Comparison of ENCODE assay signal across 12 mouse cellular contexts in the genomic region with DNA sequence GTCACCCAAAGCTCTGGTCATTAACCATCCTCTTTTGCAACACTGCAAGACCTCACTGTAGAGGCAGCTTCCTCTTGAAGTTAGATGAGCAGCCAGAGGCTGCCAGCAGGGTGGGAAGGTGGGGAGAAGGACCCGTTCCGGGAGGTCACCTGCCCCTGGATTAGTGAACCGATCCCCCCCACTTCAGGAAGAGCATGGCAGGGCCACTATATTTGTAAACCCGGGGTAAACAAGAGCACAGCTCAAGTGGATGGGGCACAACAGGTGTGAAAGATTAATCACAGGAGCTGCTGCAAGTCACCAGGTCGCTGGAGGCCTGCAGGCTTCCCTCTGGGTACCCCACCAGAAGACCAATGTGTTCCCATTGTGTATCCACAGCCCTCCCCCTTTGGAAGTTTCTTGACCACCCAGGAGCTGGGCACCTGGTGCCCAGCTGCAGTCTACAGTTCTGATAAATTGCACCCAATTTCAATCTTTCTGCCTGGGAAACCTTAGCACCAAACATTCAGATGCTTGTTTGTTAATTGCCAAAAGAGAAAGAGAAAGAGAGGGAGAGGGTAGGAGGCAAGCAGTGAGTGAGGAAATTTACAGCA. TPM values are rescaled to one million over a fixed set of nuclear protein-coding genes. Genes with fewer than 3 reads are reported as not detected.
DNase-seq lines count a peak whose midpoint lies in the region; ATAC-seq and TF ChIP-seq lines count a peak whose summit lies in the region.
"Had no signal": no experiment of that assay in that cellular context is flagged by ENCODE, and none has a peak within 500 bp of the region (broad histone marks: within the 10 kb centered on the region; RNA-seq: fewer than 3 reads in every experiment).

No protein-coding gene starts in this region.

- no peaks in the 10 kb centered on the region for H3K9me3 ChIP-seq in forebrain, embryonic 13.5 days (replicated peaks)
- no peaks in the 10 kb centered on the region for H3K9me3 ChIP-seq in limb, embryonic 12.5 days
- no peaks in the 10 kb centered on the region for H3K9me3 ChIP-seq in neural tube, embryonic 13.5 days

- H3K4me3 ChIP-seq in gastrocnemius, adult 2 months = peak overlapping the region; percentile 79
- peak overlapping the region; percentile 69 for H3K4me3 ChIP-seq in forebrain, embryonic 13.5 days
- H3K4me3 ChIP-seq in limb, embryonic 12.5 days (replicated peaks) = peak overlapping the region; percentile 63; the same call in 1 of the 2 replicates
- H3K4me3 ChIP-seq in neural tube, embryonic 13.5 days = peak overlapping the region; percentile 62
- H3K4me3 ChIP-seq: megakaryocyte, embryonic 14.5 days had no signal

- DNase-seq in gastrocnemius, adult 2 months = peak; percentile 37
- no peak for DNase-seq in gastrocnemius, postnatal 10 days
- no peak for DNase-seq in left cerebral cortex, postnatal 25 days (ENCODE audit: low spot score in 2 of 2)
- no peak for DNase-seq in urinary bladder, adult 2 months (ENCODE audit: low spot score)
- DNase-seq in right cerebral cortex, adult 18-20 months = no peak
- DNase-seq: B cell, adult 2 months had no signal

- ATAC-seq in forebrain, embryonic 13.5 days = no peak
- ATAC-seq in limb, embryonic 12.5 days (ENCODE audit: insufficient number of reproducible peaks, insufficient read depth, low FRiP score, low TSS enrichment, low read depth) = no peak
- peak; percentile 5; the same call in 1 of the 2 replicates for ATAC-seq in neural tube, embryonic 13.5 days (ENCODE audit: low read depth)
- ATAC-seq: Patski had no signal

- no peak for TF ChIP-seq CTCF in gastrocnemius, adult 2 months (IDR thresholded peaks at IDR 0.05)

- intact Hi-C loops in gastrocnemius, adult 2 months (cut with DNase I) = loop anchor here (5.0 kb wide), 3 partner anchors 44 to 129 kb away; no protein-coding TSS in a partner anchor
- intact Hi-C loops in left cerebral cortex, postnatal 25 days (cut with DNase I) = loop anchor here (5.0 kb wide), 1 partner anchor 124 kb away; no protein-coding TSS in a partner anchor

- peaks cover 17% of the 10 kb centered on the region; the same call in 1 of the 2 replicates for H3K4me1 ChIP-seq in forebrain, embryonic 13.5 days
- peaks cover 13% of the 10 kb centered on the region; the same call in 1 of the 2 replicates for H3K4me1 ChIP-seq in limb, embryonic 12.5 days (replicated peaks)
- peaks cover 21% of the 10 kb centered on the region for H3K4me1 ChIP-seq in neural tube, embryonic 13.5 days (replicated peaks)

- peak overlapping the region; percentile 86 for H3K27ac ChIP-seq in gastrocnemius, adult 2 months
- H3K27ac ChIP-seq in forebrain, embryonic 13.5 days = no peak overlapping the region
- no peak overlapping the region for H3K27ac ChIP-seq in limb, embryonic 12.5 days
- peak overlapping the region; percentile 90 for H3K27ac ChIP-seq in neural tube, embryonic 13.5 days (replicated peaks)
- H3K27ac ChIP-seq: liver, embryonic 14.5 days had no signal

- no peaks in the 10 kb centered on the region for H3K36me3 ChIP-seq in forebrain, embryonic 13.5 days (ENCODE audit: poor library complexity, severe bottlenecking)
- H3K36me3 ChIP-seq in limb, embryonic 12.5 days = no peaks in the 10 kb centered on the region
- no peaks in the 10 kb centered on the region for H3K36me3 ChIP-seq in neural tube, embryonic 13.5 days

- peak overlapping the region; percentile 82; the same call in 1 of the 2 replicates for H3K9ac ChIP-seq in forebrain, embryonic 13.5 days
- no peak overlapping the region for H3K9ac ChIP-seq in limb, embryonic 12.5 days (replicated peaks)
- H3K9ac ChIP-seq in neural tube, embryonic 13.5 days = peak overlapping the region; percentile 89
- H3K9ac ChIP-seq: liver, embryonic 14.5 days had no signal

- WGBS in forebrain, embryonic 13.5 days = 40% methylated on average over 5 of the region's 5 CpGs
- WGBS in limb, embryonic 12.5 days = 25% methylated on average over 5 of the region's 5 CpGs
- WGBS in neural tube, embryonic 13.5 days = 33% methylated on average over 5 of the region's 5 CpGs

- peak overlapping the region; percentile 98 for H3K4me2 ChIP-seq in forebrain, embryonic 13.5 days
- H3K4me2 ChIP-seq in limb, embryonic 12.5 days = peak overlapping the region; percentile 98; the same call in 1 of the 2 replicates
- H3K4me2 ChIP-seq in neural tube, embryonic 13.5 days = peak overlapping the region; percentile 86

- H3K27me3 ChIP-seq in forebrain, embryonic 13.5 days = peaks cover 22% of the 10 kb centered on the region
- peaks cover 45% of the 10 kb centered on the region for H3K27me3 ChIP-seq in limb, embryonic 12.5 days
- H3K27me3 ChIP-seq in neural tube, embryonic 13.5 days = peaks cover 22% of the 10 kb centered on the region

RNA-seq across cellular contexts. Expression of a gene that starts 1.8 kb away (rescaled TPM):
- total RNA-seq in gastrocnemius, adult 2 months (2021) = 10 to 100 TPM; 23.6 to 26.1 TPM
- total RNA-seq in gastrocnemius, postnatal 10 days (2021) = 10 to 100 TPM; 35.8 to 48.7 TPM
- 2.0 and 2.2 TPM in 2 replicates for polyA plus RNA-seq in forebrain, embryonic 13.5 days (2015; fragmentation: Nextera tagmentation; extraction: Ambion mirVana)
- 0.50 and 0.99 TPM in 2 replicates for polyA plus RNA-seq in limb, embryonic 12.5 days (2016; fragmentation: Nextera tagmentation; extraction: Ambion mirVana)
- 5.2 and 6.7 TPM in 2 replicates for polyA plus RNA-seq in neural tube, embryonic 13.5 days (2015; fragmentation: Nextera tagmentation; extraction: Ambion mirVana)
- total RNA-seq in left cerebral cortex, postnatal 25 days (2021) = 10 to 100 TPM; 17.3 to 23.8 TPM
- 0.51 and 0.75 TPM in 2 replicates for polyA plus RNA-seq in urinary bladder, adult 2 months (2012; rRNA removed)

RNA-seq across cellular contexts. Expression of a gene that starts 48.1 kb away (rescaled TPM):
- 1 to 10 TPM in 1 of 2 experiments, under 1 TPM in 1; 0.95 to 1.1 TPM for total RNA-seq in gastrocnemius, adult 2 months (2021)
- under 1 TPM; 0.66 to 0.90 TPM for total RNA-seq in gastrocnemius, postnatal 10 days (2021)
- polyA plus RNA-seq in forebrain, embryonic 13.5 days (2015; fragmentation: Nextera tagmentation; extraction: Ambion mirVana) = 0.23 and 0.43 TPM in 2 replicates
- 0.17 and 0.26 TPM in 2 replicates for polyA plus RNA-seq in limb, embryonic 12.5 days (2016; fragmentation: Nextera tagmentation; extraction: Ambion mirVana)
- polyA plus RNA-seq in neural tube, embryonic 13.5 days (2015; fragmentation: Nextera tagmentation; extraction: Ambion mirVana) = 0.23 and 0.31 TPM in 2 replicates
- total RNA-seq in left cerebral cortex, postnatal 25 days (2021) = 1 to 10 TPM; 1.6 to 3.2 TPM
- polyA plus RNA-seq in urinary bladder, adult 2 months (2012; rRNA removed) = 1.6 and 1.9 TPM in 2 replicates

Comparison
In these comparisons a context has a peak if more than half of its experiments do, and no peak if none do; other contexts are left out.
1. H3K27ac ChIP-seq: peak in gastrocnemius, adult 2 months (single experiment) and neural tube, embryonic 13.5 days (single experiment); none in forebrain, embryonic 13.5 days (single experiment) and limb, embryonic 12.5 days (single experiment).
2. Peak in every context shown above with its lines, with median percentiles within 50 percentile points of each other: H3K4me3 ChIP-seq and H3K4me2 ChIP-seq.